Mouse (Mus musculus): ENCODE results near the gene Boc.

Boc gene

GRCm38 (mm10) chr16:44560214-44560613, 1.5 kb upstream of the Boc start:
- DNase-seq (ENCODE audit: low read depth, low spot score), result no peak
- Histone ChIP-seq H3K36me3 (ENCODE audit: control insufficient read depth, insufficient read depth, low read length, poor library complexity, severe bottlenecking) (no peaks in the 10 kb centered on the region), H3K27me3 (ENCODE audit: control insufficient read depth, insufficient read depth, low read length, poor library complexity, severe bottlenecking) (no peaks in the 10 kb centered on the region; the same call in 1 of the 2 replicates)

DNA sequence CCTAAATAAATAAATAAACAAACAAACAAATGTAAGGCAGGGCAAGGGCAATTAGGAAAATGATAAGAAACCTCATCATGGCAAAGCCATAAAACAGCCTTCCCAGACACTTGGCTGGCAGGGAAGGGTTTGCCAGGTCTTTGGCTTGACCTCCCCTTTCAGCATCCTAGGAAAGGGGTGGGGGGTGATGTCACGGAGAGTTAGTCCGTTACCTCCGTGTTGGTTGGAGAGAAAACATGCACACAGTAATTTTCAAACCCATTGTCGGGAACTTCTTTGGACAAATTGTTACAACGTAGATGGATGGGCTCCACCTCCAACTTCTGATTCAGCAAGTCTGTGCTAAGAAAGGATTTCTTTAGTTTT, 616 bp upstream of the Boc start:
- no peaks in the 10 kb centered on the region for H3K36me3 ChIP-seq (ENCODE audit: control insufficient read depth, insufficient read depth, low read length, poor library complexity, severe bottlenecking)
- no peak for DNase-seq (ENCODE audit: low read depth, low spot score)
- H3K27me3 ChIP-seq (ENCODE audit: control insufficient read depth, insufficient read depth, low read length, poor library complexity, severe bottlenecking), result no peaks in the 10 kb centered on the region; the same call in 1 of the 2 replicates

DNA sequence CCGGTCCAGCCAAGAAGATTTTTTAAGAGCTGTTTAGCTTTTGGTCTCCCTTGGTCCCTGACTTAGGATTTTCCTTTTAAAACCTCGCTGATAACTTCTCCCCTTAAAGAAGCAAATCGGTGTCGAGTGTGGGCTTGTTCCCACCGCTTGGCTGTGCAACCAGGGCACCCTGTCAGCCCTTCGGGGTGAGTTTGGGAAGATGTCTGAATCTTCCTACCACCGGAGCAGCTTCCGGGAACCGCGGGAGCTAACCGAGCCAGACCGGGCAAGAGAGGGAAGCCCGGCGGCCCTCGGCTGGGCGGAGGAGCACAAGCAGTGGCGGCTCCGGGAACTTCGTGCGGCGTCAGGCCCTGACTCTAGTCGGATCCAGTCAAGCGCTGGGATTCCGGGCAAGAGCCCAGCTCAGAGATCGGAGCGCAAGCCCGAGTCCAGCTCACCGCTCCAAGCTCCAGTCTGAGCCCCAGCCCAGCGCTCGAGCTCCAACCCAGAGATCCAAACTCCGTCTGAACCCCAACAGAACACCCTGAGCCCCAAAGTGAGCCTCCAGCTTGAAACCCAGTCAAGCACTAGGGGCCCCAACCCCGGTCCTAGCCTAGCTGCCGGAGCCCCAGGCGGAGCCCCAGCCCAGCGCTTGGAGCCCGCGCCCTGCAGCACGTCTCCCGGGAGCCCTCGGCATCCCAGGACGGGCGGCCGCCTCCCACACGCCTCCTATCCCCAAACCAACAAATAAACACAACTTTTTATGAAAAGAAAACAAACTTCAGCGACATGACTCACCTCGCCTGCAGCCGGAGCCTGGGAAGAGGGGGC, 831 bp downstream of the Boc start:
- Histone ChIP-seq H3K27me3 (ENCODE audit: control insufficient read depth, insufficient read depth, low read length, poor library complexity, severe bottlenecking) (no peaks in the 10 kb centered on the region; the same call in 1 of the 2 replicates), H3K36me3 (ENCODE audit: control insufficient read depth, insufficient read depth, low read length, poor library complexity, severe bottlenecking) (no peaks in the 10 kb centered on the region)
- no peak for DNase-seq (ENCODE audit: low read depth, low spot score)

DNA sequence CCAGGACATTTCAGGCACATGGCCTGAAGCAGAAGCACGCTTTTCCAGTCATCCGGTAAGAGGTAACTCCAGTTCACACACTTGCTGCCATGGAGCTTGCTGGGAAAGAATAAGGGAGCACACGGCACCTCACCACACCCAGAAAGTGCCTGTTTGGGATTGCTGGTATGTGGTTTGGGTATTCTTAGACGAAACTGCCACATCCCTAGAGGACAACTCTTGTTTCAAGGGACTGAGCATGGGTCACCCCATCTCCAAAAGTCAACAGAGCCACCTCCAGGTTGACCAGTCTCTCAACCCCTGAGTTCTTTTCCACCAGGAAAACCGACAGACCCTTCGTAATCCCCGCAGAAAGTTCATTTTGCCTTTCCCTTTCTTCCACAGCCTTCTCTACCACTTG, 1.6 kb downstream of the Boc start:
- Histone ChIP-seq H3K36me3 (ENCODE audit: control insufficient read depth, insufficient read depth, low read length, poor library complexity, severe bottlenecking) (no peaks in the 10 kb centered on the region), H3K27me3 (ENCODE audit: control insufficient read depth, insufficient read depth, low read length, poor library complexity, severe bottlenecking) (no peaks in the 10 kb centered on the region; the same call in 1 of the 2 replicates)
- no peak for DNase-seq (ENCODE audit: low read depth, low spot score)

DNA sequence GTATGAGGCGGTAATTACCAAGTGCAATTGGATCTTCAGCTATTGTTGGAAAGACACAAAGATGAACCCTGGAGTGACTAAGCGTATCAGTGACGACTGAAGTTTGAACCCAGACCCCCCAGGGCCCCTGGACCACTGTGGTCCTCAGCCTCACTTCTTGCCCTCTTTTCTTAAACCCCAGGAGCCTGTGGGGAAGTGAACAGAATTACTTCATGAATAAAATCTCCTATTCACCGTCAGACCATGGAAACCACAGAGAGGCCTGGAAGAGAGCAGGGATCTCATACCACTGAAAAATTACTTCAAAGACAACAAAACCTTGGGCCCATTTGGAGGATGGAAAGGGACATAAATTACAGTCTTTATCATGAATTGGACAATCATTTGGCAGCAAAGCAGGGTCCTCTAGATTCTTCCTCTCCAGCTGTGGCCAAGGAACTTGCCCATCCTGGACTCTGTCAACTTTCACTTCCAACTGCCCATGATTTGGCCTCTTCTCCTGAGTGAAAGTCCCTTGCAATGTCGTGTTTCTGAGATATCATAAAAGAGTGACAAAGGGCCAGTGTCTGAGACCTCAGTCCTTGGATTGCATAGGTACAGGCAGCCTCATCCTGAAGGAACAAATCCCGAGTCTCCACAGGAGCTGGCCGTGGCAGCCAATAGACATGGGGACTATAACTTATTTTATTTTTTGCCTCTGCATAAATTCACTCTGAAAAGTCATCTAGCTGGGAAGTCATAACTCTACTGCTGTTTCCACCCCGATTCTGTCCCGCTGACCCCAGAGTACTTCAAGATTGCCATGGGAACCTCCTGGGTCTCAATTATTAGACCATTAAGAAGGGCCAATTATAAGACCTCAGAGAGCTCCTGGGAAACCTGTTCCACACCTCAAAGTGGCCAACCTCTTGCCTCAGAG, 2.6 kb downstream of the Boc start:
- DNase-seq (ENCODE audit: low read depth, low spot score), result no peak
- Histone ChIP-seq H3K27me3 (ENCODE audit: control insufficient read depth, insufficient read depth, low read length, poor library complexity, severe bottlenecking) (no peaks in the 10 kb centered on the region; the same call in 1 of the 2 replicates), H3K36me3 (ENCODE audit: control insufficient read depth, insufficient read depth, low read length, poor library complexity, severe bottlenecking) (no peaks in the 10 kb centered on the region)

DNA sequence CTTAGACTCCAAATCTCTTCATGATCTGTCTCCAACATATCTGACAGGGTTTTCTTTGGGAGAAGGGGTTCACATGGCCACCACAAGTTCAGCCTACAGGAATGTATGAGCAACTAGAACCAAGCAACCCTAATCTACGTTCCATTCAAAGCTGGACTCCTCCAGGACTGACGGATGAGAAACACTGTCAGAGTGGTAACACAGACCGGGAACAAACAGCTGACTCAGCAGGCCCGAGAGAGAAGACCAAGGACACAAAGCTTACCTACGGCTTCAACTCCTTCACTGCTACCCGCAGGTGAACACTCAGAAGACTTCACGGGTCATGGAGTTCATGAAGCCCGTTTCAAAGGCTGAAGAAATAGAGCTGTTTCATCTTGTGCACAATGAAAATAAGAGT, 4.8 kb downstream of the Boc start:
- H3K27me3 ChIP-seq (ENCODE audit: control insufficient read depth, insufficient read depth, low read length, poor library complexity, severe bottlenecking), result no peaks in the 10 kb centered on the region; the same call in 1 of the 2 replicates
- no peak for DNase-seq (ENCODE audit: low read depth, low spot score)
- H3K36me3 ChIP-seq (ENCODE audit: control insufficient read depth, insufficient read depth, low read length, poor library complexity, severe bottlenecking), result no peaks in the 10 kb centered on the region

DNA sequence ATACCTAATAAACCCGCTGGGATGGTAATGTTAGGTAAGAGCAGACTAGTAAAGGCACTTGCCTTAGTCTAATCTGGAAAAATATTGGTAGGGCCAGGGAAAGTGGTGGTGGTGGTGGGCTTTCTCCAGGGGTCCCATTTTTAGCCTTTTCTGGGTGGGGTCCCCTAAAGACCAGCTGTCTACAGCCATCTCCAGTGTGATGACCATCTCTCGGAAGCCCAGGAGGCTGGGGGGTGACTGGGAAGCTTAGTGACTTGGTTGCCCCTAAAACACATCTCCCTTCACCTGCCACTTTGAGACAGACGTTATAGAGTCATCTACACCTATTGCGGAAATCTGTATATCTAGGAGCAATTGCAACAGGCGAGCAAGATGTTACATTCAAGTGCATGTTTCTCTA, 6.0 kb downstream of the Boc start:
- DNase-seq (ENCODE audit: low read depth, low spot score), result no peak

DNA sequence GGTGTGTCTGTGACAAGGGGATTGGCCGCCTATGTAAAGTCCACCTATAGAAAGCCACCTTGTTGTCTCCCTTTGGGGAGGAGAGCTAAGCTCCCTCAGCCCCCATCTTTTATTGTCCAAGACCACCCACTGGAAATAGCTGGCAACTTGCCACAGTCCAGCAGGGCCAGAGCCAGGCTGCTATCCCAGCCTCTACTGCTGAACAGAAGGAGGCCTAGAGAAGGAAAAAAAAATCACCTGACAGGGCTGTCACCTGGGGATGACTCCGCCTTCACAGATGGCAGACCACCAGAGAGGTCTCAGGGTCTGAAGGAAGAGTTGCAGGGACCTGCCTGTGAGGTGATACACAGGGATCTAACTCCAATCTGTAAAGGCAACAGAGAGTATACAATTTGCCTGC, 6.7 kb downstream of the Boc start:
- H3K36me3 ChIP-seq (ENCODE audit: control insufficient read depth, insufficient read depth, low read length, poor library complexity, severe bottlenecking), result no peaks in the 10 kb centered on the region
- DNase-seq (ENCODE audit: low read depth, low spot score), result no peak

More for the DNA sequence above, 6.0 kb downstream of the Boc start:
- Histone ChIP-seq H3K27me3 (ENCODE audit: control insufficient read depth, insufficient read depth, low read length, poor library complexity, severe bottlenecking) (no peaks in the 10 kb centered on the region; the same call in 1 of the 2 replicates), H3K36me3 (ENCODE audit: control insufficient read depth, insufficient read depth, low read length, poor library complexity, severe bottlenecking) (no peaks in the 10 kb centered on the region)

GRCm38 (mm10) chr16:44551491-44551890, 7.2 kb downstream of the Boc start:
- H3K27me3 ChIP-seq (ENCODE audit: control insufficient read depth, insufficient read depth, low read length, poor library complexity, severe bottlenecking), result no peaks in the 10 kb centered on the region
- no peaks in the 10 kb centered on the region for H3K36me3 ChIP-seq (ENCODE audit: control insufficient read depth, insufficient read depth, low read length, poor library complexity, severe bottlenecking)
- DNase-seq (ENCODE audit: low read depth, low spot score), result no peak

More for the DNA sequence above, 6.7 kb downstream of the Boc start:
- H3K27me3 ChIP-seq (ENCODE audit: control insufficient read depth, insufficient read depth, low read length, poor library complexity, severe bottlenecking), result no peaks in the 10 kb centered on the region; the same call in 1 of the 2 replicates

GRCm38 (mm10) chr16:44550843-44551242, 7.9 kb downstream of the Boc start:
- no peak for DNase-seq (ENCODE audit: low read depth, low spot score)
- Histone ChIP-seq H3K36me3 (ENCODE audit: control insufficient read depth, insufficient read depth, low read length, poor library complexity, severe bottlenecking) (no peaks in the 10 kb centered on the region), H3K27me3 (ENCODE audit: control insufficient read depth, insufficient read depth, low read length, poor library complexity, severe bottlenecking) (no peaks in the 10 kb centered on the region)

DNA sequence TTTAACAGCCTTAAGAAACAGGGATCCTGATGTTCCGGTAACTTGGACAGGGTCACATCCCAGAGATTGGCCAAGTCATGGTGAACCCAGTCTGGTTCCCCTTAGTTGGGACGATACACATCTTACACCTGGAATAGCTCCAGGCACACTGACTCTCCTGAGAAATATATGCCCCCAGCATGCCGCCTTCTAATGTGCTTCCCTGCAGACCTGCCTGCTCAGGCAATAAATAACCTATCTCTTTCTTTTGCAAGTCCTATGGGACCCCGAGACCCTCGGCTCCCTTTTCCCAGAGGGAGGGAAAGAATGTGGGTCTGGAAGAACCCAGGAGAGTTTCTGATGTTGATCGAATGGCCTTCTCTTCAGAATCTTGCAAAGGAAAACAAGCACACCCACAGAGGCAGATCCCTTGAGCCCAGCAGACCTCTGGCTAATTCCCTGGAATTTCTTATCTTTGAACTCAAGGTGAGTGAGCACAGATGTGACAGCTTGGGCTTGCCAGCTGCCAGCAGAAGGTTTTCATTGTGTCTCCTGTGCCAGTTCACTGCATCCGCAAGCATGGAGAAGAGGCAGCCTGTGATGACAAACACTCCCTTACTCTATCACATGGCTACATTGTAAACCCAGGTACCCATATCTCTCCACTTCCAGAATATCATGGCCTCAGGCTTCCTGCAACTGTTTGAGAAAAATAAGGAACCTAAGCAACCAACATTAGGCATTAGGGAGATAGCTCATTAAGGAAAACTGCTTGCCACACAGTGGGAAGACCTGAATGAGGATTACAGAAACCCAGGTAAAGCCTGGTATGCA, 8.6 kb downstream of the Boc start:
- Histone ChIP-seq H3K27me3 (ENCODE audit: control insufficient read depth, insufficient read depth, low read length, poor library complexity, severe bottlenecking) (no peaks in the 10 kb centered on the region), H3K36me3 (ENCODE audit: control insufficient read depth, insufficient read depth, low read length, poor library complexity, severe bottlenecking) (no peaks in the 10 kb centered on the region)
- no peak for DNase-seq (ENCODE audit: low read depth, low spot score)

- DNase-seq (ENCODE audit: low read depth, low spot score), result no peak
- Histone ChIP-seq H3K36me3 (ENCODE audit: control insufficient read depth, insufficient read depth, low read length, poor library complexity, severe bottlenecking) (no peaks in the 10 kb centered on the region), H3K27me3 (ENCODE audit: control insufficient read depth, insufficient read depth, low read length, poor library complexity, severe bottlenecking) (no peaks in the 10 kb centered on the region)
Measured at GRCm38 (mm10) chr16:44549381-44549780, 9.3 kb downstream of the Boc start.

DNA sequence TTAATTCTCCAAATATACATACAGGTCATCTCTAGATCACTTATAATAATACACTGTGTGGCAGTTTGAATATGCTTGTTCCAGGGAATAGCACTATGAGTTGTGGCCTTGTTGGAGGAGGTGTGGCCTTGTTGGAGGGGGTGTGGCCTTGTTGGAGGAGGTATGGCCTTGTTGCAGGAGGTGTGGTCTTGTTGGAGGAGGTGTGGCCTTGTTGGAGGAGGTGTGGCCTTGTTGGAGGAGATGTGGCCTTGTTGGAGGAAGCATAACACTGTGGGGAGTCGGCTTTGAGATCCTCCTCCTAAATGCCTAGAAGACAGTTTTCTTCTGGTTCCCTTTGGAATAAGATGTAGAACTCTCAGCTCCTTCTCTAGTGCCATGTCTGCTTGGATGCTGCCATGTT, 10.7 kb downstream of the Boc start:
- DNase-seq (ENCODE audit: low read depth, low spot score), result no peak
- no peaks in the 10 kb centered on the region for H3K36me3 ChIP-seq (ENCODE audit: control insufficient read depth, insufficient read depth, low read length, poor library complexity, severe bottlenecking)

DNA sequence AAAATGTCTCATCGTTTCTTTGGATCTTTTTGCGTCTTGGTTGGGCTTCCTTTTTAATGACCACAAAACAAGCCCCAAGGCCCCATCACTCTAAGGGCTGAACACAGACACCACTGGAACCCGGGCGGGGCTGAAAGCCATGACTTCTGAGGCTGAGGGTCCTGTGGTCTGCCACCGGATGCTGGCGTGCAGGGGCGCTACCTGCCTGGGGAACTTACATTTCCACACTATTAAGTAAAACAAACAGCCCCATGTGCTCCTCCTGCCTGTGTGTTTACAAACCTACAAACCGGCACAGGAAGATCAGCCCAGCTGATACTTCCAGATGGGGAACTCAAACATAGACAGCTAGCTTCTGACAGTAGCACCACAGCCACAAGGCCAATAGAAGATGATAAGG, 11.9 kb downstream of the Boc start:
- no peak for DNase-seq (ENCODE audit: low read depth, low spot score)
- H3K27me3 ChIP-seq (ENCODE audit: control insufficient read depth, insufficient read depth, low read length, poor library complexity, severe bottlenecking), result no peaks in the 10 kb centered on the region
- no peaks in the 10 kb centered on the region for H3K36me3 ChIP-seq (ENCODE audit: control insufficient read depth, insufficient read depth, low read length, poor library complexity, severe bottlenecking)

More for the DNA sequence above, 10.7 kb downstream of the Boc start:
- H3K27me3 ChIP-seq (ENCODE audit: control insufficient read depth, insufficient read depth, low read length, poor library complexity, severe bottlenecking), result no peaks in the 10 kb centered on the region
